Mouse (Mus musculus) liver, adult 2 months (tissue): ENCODE measurements around the gene Atp11a.

Experiments
- CTCF ChIP-seq: fragments of 200-500 bp; IDR thresholded peaks from 2 replicates; pipeline ENCODE4 v1.5.1; 2011; ENCODE audit warnings: low read depth, low read length, control low read depth
- POLR2A ChIP-seq: fragments of 200-500 bp; IDR thresholded peaks from 2 replicates; pipeline ENCODE4 v1.6.1; 2011; ENCODE audit warnings: low read length, control low read depth; ENCODE audit not compliant: insufficient read depth; ENCODE audit errors: extremely low read depth

- no peak for TF ChIP-seq POLR2A
- TF ChIP-seq CTCF, result no peak
Observed at GRCm38 (mm10) chr8:12808018-12808417, 51.2 kb downstream of the Atp11a start.
